Mouse (Mus musculus) midbrain, embryonic 14.5 days (tissue): ENCODE measurements at regions not wholly inside any gene's neighbourhood (a gene's known extent, or its start where the extent isn't known, plus 50 kb on each side); places are given as distances from the start of the nearest gene placed in this dataset.

Experiments
- ATAC-seq: fragments of 200-750 bp; cut with Nextera tagmentation; 2 replicates; pipeline ENCODE4 v1.8.0; 2017; ENCODE audit warnings: moderate number of reproducible peaks, moderate library complexity; ENCODE audit not compliant: low FRiP score, low TSS enrichment
- DNase-seq: peaks from one replicate; pipeline ENCODE4 v3.0.0-alpha.2; 2015
- H3K27ac ChIP-seq: fragments of 300-500 bp; sonication (generic); replicated peaks from 2 replicates; pipeline ENCODE4 v1.5.1; 2014; ENCODE audit warnings: mild to moderate bottlenecking, low read depth, low read length, moderate library complexity
- H3K27me3 ChIP-seq: fragments of 300-500 bp; sonication (generic); 2 replicates; pipeline ENCODE4 v1.6.1; 2014; ENCODE audit warnings: low read length, control low read depth, mixed read lengths; ENCODE audit not compliant: control insufficient read depth, insufficient read depth
- H3K36me3 ChIP-seq: fragments of 300-500 bp; sonication (generic); 2 replicates; pipeline ENCODE4 v1.6.1; 2014; ENCODE audit warnings: low read length, control low read depth; ENCODE audit not compliant: control insufficient read depth, insufficient read depth
- H3K4me1 ChIP-seq: fragments of 300-500 bp; sonication (generic); 2 replicates; pipeline ENCODE4 v1.6.1; 2014; ENCODE audit warnings: mild to moderate bottlenecking, antibody characterized with exemption, low read length, control low read depth; ENCODE audit not compliant: control insufficient read depth, insufficient read depth
- H3K4me2 ChIP-seq: fragments of 300-500 bp; sonication (generic); 2 replicates; pipeline ENCODE4 v1.6.1; 2014; ENCODE audit warnings: mild to moderate bottlenecking, low read length, moderate library complexity
- H3K4me3 ChIP-seq: fragments of 300-500 bp; sonication (generic); replicated peaks from 2 replicates; pipeline ENCODE4 v1.5.1; 2014; ENCODE audit warnings: low read depth, low read length
- H3K9ac ChIP-seq: fragments of 300-500 bp; sonication (generic); replicated peaks from 2 replicates; pipeline ENCODE4 v1.6.1; 2014; ENCODE audit warnings: mild to moderate bottlenecking, low read length, moderate library complexity
- H3K9me3 ChIP-seq: fragments of 300-500 bp; sonication (generic); 2 replicates; pipeline ENCODE4 v1.6.1; 2016; ENCODE audit warnings: low read length, control low read depth, mixed read lengths; ENCODE audit not compliant: control insufficient read depth
- WGBS: fragments of 180-500 bp; shearing (Covaris S2); extraction: QIAGEN DNeasy Blood & Tissue Kit; methylation state at CpG from one replicate; pipeline ENCODE4 v1.1.7; 2014; 5-methylcytosine and 5-hydroxymethylcytosine counted together

GRCm38 (mm10) chr2:79510485-79511094 is 54.0 kb upstream of the Cerkl start:
- Histone ChIP-seq H3K27ac (no peak overlapping the region), H3K4me3 (no peak overlapping the region), H3K4me2 (no peak overlapping the region), H3K9me3 (no peaks in the 10 kb centered on the region), H3K36me3 (no peaks in the 10 kb centered on the region), H3K27me3 (no peaks in the 10 kb centered on the region), H3K4me1 (no peaks in the 10 kb centered on the region), H3K9ac (no peak overlapping the region)
- ATAC-seq (no peak), DNase-seq (no peak)
- 85% methylated on average over 10 of the region's 10 CpGs for WGBS

GRCm38 (mm10) chr2:79511108-79511507 is 54.5 kb upstream of the Cerkl start:
- Histone ChIP-seq H3K9ac (no peak overlapping the region), H3K4me1 (no peaks in the 10 kb centered on the region), H3K4me3 (no peak overlapping the region), H3K4me2 (no peak overlapping the region), H3K27ac (no peak overlapping the region), H3K27me3 (no peaks in the 10 kb centered on the region), H3K36me3 (no peaks in the 10 kb centered on the region), H3K9me3 (no peaks in the 10 kb centered on the region)
- ATAC-seq (no peak), DNase-seq (no peak)
- WGBS = 84% methylated on average over 6 of the region's 6 CpGs

DNA sequence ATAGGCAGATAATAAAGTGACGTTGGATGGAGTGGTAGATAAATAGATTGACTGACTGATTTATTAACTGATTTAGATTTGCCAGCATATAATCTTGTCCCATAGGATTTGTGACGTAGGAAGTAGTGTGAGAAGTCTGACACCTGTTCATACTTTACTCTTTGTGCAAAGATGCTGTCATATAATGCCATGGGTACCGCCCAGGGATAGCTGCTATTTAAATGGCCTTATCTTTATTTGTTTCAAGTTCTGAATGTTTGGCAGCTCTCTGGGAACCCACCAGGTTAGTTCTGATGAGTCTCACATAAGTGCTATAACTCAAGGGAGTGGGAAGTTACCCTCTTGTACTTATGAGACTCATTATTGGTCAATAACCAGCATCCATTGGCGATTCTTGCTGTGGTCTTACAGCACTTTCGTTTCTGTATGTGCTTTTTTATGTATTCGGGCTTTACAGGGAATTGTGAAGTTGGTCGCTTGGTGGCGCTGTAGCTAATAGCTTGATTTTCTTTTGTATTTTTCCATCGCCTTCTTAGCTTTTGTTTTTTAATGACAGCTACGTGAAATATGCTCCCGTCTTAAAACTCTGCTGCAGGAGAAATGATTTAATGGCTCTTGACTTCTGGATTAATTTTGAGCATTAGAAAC is 55.2 kb upstream of the Cerkl start:
- no peaks in the 10 kb centered on the region for H3K27me3 ChIP-seq
- DNase-seq (peak; percentile 90), ATAC-seq (0 out of 2 replicates have a peak, but pooled peaks have one; percentile 17)
- H3K4me1 ChIP-seq = no peaks in the 10 kb centered on the region
- WGBS = 22% methylated on average over 11 of the region's 11 CpGs
- no peak overlapping the region for H3K4me3 ChIP-seq
- no peak overlapping the region for H3K27ac ChIP-seq
- H3K36me3 ChIP-seq = no peaks in the 10 kb centered on the region
- no peak overlapping the region for H3K9ac ChIP-seq
- no peaks in the 10 kb centered on the region for H3K9me3 ChIP-seq
- H3K4me2 ChIP-seq = peak overlapping the region; percentile 27

DNA sequence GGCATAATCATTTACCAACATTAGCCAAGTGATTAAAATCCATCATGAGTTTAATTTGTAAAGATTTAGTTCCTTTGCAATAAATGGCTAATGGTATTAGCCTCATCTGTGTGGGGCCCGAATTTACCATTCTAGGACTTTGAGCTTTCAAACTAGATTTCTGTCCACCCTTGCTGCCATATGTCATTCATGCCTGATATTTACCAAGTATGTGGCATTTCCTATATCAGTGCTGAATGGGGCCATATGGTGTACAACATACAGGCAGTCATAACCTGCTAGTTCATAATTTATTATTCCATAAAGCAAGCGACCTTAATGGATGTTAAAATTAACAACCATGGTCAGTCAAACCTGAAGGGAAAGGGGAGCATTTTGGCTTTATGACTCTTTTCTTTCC is 55.8 kb upstream of the Cerkl start:
- Histone ChIP-seq H3K27me3 (no peaks in the 10 kb centered on the region), H3K36me3 (no peaks in the 10 kb centered on the region), H3K27ac (no peak overlapping the region), H3K9ac (no peak overlapping the region), H3K9me3 (no peaks in the 10 kb centered on the region), H3K4me3 (no peak overlapping the region), H3K4me1 (no peaks in the 10 kb centered on the region), H3K4me2 (peak overlapping the region; percentile 27)
- no peak for ATAC-seq
- DNase-seq = no peak
- WGBS = 84% methylated on average over 2 of the region's 2 CpGs

DNA sequence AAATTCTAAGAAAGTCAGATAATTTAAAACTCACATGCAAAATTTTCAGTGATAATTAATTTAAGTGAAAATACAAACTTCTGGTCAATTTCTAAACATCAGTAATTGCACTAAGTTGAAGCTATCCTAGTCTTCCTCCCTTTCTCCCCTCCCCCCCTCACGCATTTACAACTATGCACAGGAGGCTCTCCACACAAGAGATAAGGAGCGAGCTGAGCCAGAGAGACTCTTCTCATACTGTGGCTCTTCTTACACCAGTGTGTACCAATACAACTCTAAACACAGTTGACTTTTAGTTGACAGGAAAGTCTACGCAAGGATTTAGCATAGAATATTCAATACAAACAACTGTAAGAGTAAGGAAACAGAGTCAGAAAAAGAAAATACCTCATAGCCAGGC is 57.1 kb upstream of the Cerkl start:
- 76% methylated on average over 3 of the region's 3 CpGs for WGBS

DNA sequence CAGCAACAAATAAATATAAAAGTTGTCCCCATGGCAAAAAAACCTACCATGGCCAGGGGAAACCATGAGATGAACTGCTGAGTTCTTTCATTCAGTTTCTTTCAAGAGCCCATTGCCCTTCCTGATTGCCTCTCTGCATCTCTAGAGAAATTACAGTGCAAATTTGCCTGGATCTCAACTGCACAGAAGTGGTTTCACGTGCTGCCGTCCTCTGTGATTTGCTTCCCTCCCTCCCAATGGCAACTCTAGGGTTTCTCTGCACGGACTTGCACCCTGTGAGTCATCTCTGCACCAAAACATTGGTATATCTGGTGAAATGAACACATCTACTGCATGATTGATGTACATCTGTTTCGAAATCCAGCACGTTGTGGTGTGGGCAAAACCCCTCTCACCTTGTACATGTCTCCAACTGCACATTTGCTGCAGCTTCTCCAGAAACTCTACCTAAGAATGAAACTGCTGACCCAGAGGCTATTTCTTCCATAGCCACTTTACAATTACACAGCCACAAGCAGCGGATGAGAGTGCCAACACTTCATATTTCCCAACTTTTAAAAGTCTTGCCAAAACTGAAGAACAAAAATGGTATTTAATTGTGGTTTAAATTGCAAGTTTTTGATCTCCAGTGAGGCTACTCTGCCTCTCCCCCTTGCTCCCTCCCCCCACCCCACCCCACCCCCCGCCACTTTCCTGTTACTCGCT is 61.6 kb upstream of the Cerkl start:
- Histone ChIP-seq H3K9me3 (no peaks in the 10 kb centered on the region), H3K4me3 (no peak overlapping the region), H3K9ac (no peak overlapping the region), H3K36me3 (no peaks in the 10 kb centered on the region), H3K4me2 (no peak overlapping the region), H3K4me1 (no peaks in the 10 kb centered on the region), H3K27me3 (no peaks in the 10 kb centered on the region), H3K27ac (no peak overlapping the region)
- ATAC-seq = no peak
- 84% methylated on average over 8 of the region's 8 CpGs for WGBS
- DNase-seq = no peak

More for the DNA sequence above, 57.1 kb upstream of the Cerkl start:
- H3K4me3 ChIP-seq = no peak overlapping the region
- H3K9ac ChIP-seq = no peak overlapping the region
- H3K27ac ChIP-seq = no peak overlapping the region
- no peak for DNase-seq
- ATAC-seq = no peak
- H3K4me1 ChIP-seq = no peaks in the 10 kb centered on the region
- no peaks in the 10 kb centered on the region for H3K36me3 ChIP-seq
- H3K4me2 ChIP-seq = no peak overlapping the region
- no peaks in the 10 kb centered on the region for H3K9me3 ChIP-seq
- no peaks in the 10 kb centered on the region for H3K27me3 ChIP-seq

- DNase-seq (no peak), ATAC-seq (no peak)
- H3K4me1 ChIP-seq = no peaks in the 10 kb centered on the region
- H3K9me3 ChIP-seq = no peaks in the 10 kb centered on the region
- no peak overlapping the region for H3K4me2 ChIP-seq
- no peaks in the 10 kb centered on the region for H3K27me3 ChIP-seq
- H3K27ac ChIP-seq = no peak overlapping the region
- no peak overlapping the region for H3K4me3 ChIP-seq
- 16% methylated on average over 6 of the region's 6 CpGs for WGBS
- H3K36me3 ChIP-seq = no peaks in the 10 kb centered on the region
- H3K9ac ChIP-seq = no peak overlapping the region
Observed at GRCm38 (mm10) chr2:79519799-79520449, 63.3 kb upstream of the Cerkl start.

- Histone ChIP-seq H3K4me3 (no peak overlapping the region), H3K4me1 (peaks cover 6% of the 10 kb centered on the region; the same call in 1 of the 2 replicates), H3K27ac (no peak overlapping the region), H3K9me3 (no peaks in the 10 kb centered on the region), H3K27me3 (no peaks in the 10 kb centered on the region), H3K9ac (no peak overlapping the region), H3K4me2 (no peak overlapping the region), H3K36me3 (no peaks in the 10 kb centered on the region)
- no peak for DNase-seq
- WGBS = 90% methylated on average over 4 of the region's 4 CpGs
- no peak for ATAC-seq
Observed at GRCm38 (mm10) chr2:79523441-79523840, 66.9 kb upstream of the Cerkl start.
